Mouse (Mus musculus): Measurements from ENCODE around the gene Gse1.

Gene Gse1

GRCm38 (mm10) chr8:120539775-120540625 is 311.7 kb downstream of the Gse1 start:
- no peak for DNase-seq

- no peak for DNase-seq
Measured at GRCm38 (mm10) chr8:120542995-120543394, 314.7 kb downstream of the Gse1 start.

- DNase-seq = no peak
Measured at GRCm38 (mm10) chr8:120543416-120544055, 315.3 kb downstream of the Gse1 start.

- DNase-seq = no peak
Measured at GRCm38 (mm10) chr8:120544155-120544554, 315.9 kb downstream of the Gse1 start.

- DNase-seq = no peak
Measured at GRCm38 (mm10) chr8:120547562-120547961, 319.3 kb downstream of the Gse1 start.

- DNase-seq = peak; percentile 67
Measured at GRCm38 (mm10) chr8:120548313-120548761, 320.1 kb downstream of the Gse1 start.

- DNase-seq = peak; percentile 56
Measured at GRCm38 (mm10) chr8:120549321-120549921, 321.2 kb downstream of the Gse1 start.

- no peak for DNase-seq
Measured at GRCm38 (mm10) chr8:120549922-120550321, 321.7 kb downstream of the Gse1 start.

- DNase-seq = no peak
Measured at GRCm38 (mm10) chr8:120550430-120550829, 322.2 kb downstream of the Gse1 start.

GRCm38 (mm10) chr8:120550937-120551676 is 322.9 kb downstream of the Gse1 start:
- DNase-seq = peak; percentile 59

GRCm38 (mm10) chr8:120551677-120551980 is 323.4 kb downstream of the Gse1 start:
- no peak for DNase-seq

GRCm38 (mm10) chr8:120552509-120552908 is 324.3 kb downstream of the Gse1 start:
- DNase-seq = no peak

- no peak for DNase-seq
Measured at GRCm38 (mm10) chr8:120553441-120554123, 325.3 kb downstream of the Gse1 start.

GRCm38 (mm10) chr8:120554466-120555039 is 326.3 kb downstream of the Gse1 start:
- no peak for DNase-seq

GRCm38 (mm10) chr8:120556198-120556892 is 328.1 kb downstream of the Gse1 start:
- peak; percentile 26 for DNase-seq

GRCm38 (mm10) chr8:120557170-120557965 is 329.1 kb downstream of the Gse1 start:
- DNase-seq = peak; percentile 70

GRCm38 (mm10) chr8:120558162-120558561 is 329.9 kb downstream of the Gse1 start:
- DNase-seq = no peak

- no peak for DNase-seq
Measured at GRCm38 (mm10) chr8:120559654-120560053, 331.4 kb downstream of the Gse1 start.

- no peak for DNase-seq
Measured at GRCm38 (mm10) chr8:120560535-120560934, 332.3 kb downstream of the Gse1 start.

- DNase-seq = no peak
Measured at GRCm38 (mm10) chr8:120561539-120562435, 333.5 kb downstream of the Gse1 start.

All from cerebellum, adult 8-10 months (tissue).